Mouse (Mus musculus) kidney, postnatal 25 days (tissue): ENCODE data around the gene Vmn2r116.
"Not testable (repeated sequence)": the region's sequence is repeated elsewhere in the genome, so short reads cannot be mapped to it uniquely, and the experiment has no call there.

Experiments
- DNase-seq, 2 experiments: peaks; one replicate each; pipeline ENCODE4 v3.0.0; 2021; ENCODE audit warnings: mixed read lengths in 2 of 2

Gene Vmn2r116

GRCm38 (mm10) chr17:23384304-23384703, at the start of gene Vmn2r116:
TSS of gene Vmn2r116 (plus strand) at chr17:23384604.
- not testable (repeated sequence) for DNase-seq

GRCm38 (mm10) chr17:23343441-23343840, 41.0 kb upstream of the Vmn2r116 start, which contains the start of gene Vmn2r115:
TSS of gene Vmn2r115 (plus strand) at chr17:23343741.
- not testable (repeated sequence) for DNase-seq

- no peak for DNase-seq
These were observed 32.8 kb upstream of the Vmn2r116 start for GRCm38 (mm10) chr17:23351644-23352043.

- DNase-seq = no peak
These were observed 48.8 kb downstream of the Vmn2r116 start for GRCm38 (mm10) chr17:23433150-23433679.
